ENCODE assay signal across 21 mouse cellular contexts in genomic region chr13:48931232-48931631, GRCm38 (mm10). TPM values are rescaled to one million over a fixed set of nuclear protein-coding genes. Genes with fewer than 3 reads are reported as not detected.
A peak's percentile ranks its signal among the peaks of the same experiment; 100 is the strongest.
DNase-seq lines count a peak whose midpoint lies in the region; ATAC-seq and TF ChIP-seq lines count a peak whose summit lies in the region.
"Had no signal": no experiment of that assay in that cellular context is flagged by ENCODE, and none has a peak within 500 bp of the region (broad histone marks: within the 10 kb centered on the region; RNA-seq: fewer than 3 reads in every experiment).

No protein-coding gene starts in this region.

- in situ Hi-C loops in CH12.LX (cut with MboI; ENCODE audit: low pct_ligation_motif_present, low pct_unique_long_range_greater_than_20kb, low sequenced_read_pairs), result no loop called here

- H3K9me3 ChIP-seq in CH12.LX (replicated peaks; ENCODE audit: low read length), result no peaks in the 10 kb centered on the region
- H3K9me3 ChIP-seq: embryonic facial prominence, embryonic 10.5 days; heart, embryonic 13.5 days had no signal

- ATAC-seq in cerebellum, adult (ENCODE audit: insufficient number of reproducible peaks, low FRiP score, low TSS enrichment), result 0 out of 2 replicates have a peak, but pooled peaks have one; percentile 56
- 0 out of 2 replicates have a peak, but pooled peaks have one; percentile 18 for ATAC-seq in frontal cortex, adult (ENCODE audit: low TSS enrichment)
- ATAC-seq: activated CD4-positive, CD25-positive, alpha-beta regulatory T cell, adult 4 months; CD4-positive, CD25-positive, alpha-beta regulatory T cell, adult 4 months; intestine, embryonic 16.5 days; Patski had no signal

- H3K4me3 ChIP-seq in layer of hippocampus, adult 2 months, result no peak overlapping the region
- H3K4me3 ChIP-seq in CH12.LX (replicated peaks in 1 of 3; ENCODE audit: low read depth in 2 of 3, low read length in 2 of 3, poor library complexity in 1 of 3), result no peak overlapping the region
- H3K4me3 ChIP-seq: embryonic facial prominence, embryonic 10.5 days; heart, embryonic 13.5 days had no signal

- peaks cover 41% of the 10 kb centered on the region for H3K79me2 ChIP-seq in CH12.LX (replicated peaks; ENCODE audit: control insufficient read depth, extremely low read depth, insufficient read depth, poor library complexity, severe bottlenecking)

- TF ChIP-seq RAD21 in CH12.LX (IDR thresholded peaks at IDR 0.05; ENCODE audit: low read depth, low read length), result no peak

- DNase-seq in cerebellum, adult 18-20 months, result no peak
- no peak for DNase-seq in frontal cortex, postnatal 36 days (ENCODE audit: low spot score in 2 of 2)
- peak in 1 of 2 experiments; percentile 46 for DNase-seq in layer of hippocampus, adult 2 months (ENCODE audit: low spot score in 2 of 2)
- DNase-seq in layer of hippocampus, adult 9-10 months (ENCODE audit: low spot score), result no peak
- DNase-seq in CH12.LX (ENCODE audit: extremely low read depth), result no peak
- no peak for DNase-seq in spleen, postnatal 10 days (ENCODE audit: low spot score in 2 of 2)
- DNase-seq: adrenal gland, postnatal 14 days; B cell, adult 2 months; cerebellum, adult 2 months; cerebellum, postnatal 10 days; gastrocnemius, postnatal 14 days; heart, postnatal 36 days had no signal

- TF ChIP-seq EP300 in CH12.LX (IDR thresholded peaks at IDR 0.05; ENCODE audit: low read length), result no peak

- peaks cover 66 to 94% of the 10 kb centered on the region in 2 experiments for H3K36me3 ChIP-seq in CH12.LX (replicated peaks in 1 of 2; ENCODE audit: control insufficient read depth in 1 of 2, insufficient read depth in 1 of 2, low read length in 1 of 2)

- H3K4me1 ChIP-seq in CH12.LX (ENCODE audit: control insufficient read depth in 1 of 2, insufficient read depth in 2 of 2), result peaks cover 21 to 79% of the 10 kb centered on the region in 2 experiments

- no peak overlapping the region for H3K4me2 ChIP-seq in CH12.LX (ENCODE audit: insufficient read depth, low read depth, poor library complexity, severe bottlenecking)
- H3K4me2 ChIP-seq: heart, embryonic 13.5 days; hindbrain, embryonic 14.5 days had no signal

- H3K27me3 ChIP-seq in CH12.LX (replicated peaks), result no peaks in the 10 kb centered on the region
- H3K27me3 ChIP-seq: heart, embryonic 13.5 days; Patski had no signal

- dilution Hi-C loops in CH12.LX (cut with MboI; ENCODE audit: extremely low pct_ligation_motif_present, extremely low pct_unique_long_range_greater_than_20kb, low sequenced_read_pairs), result no loop called here

- H3K27ac ChIP-seq in layer of hippocampus, adult 2 months, result peak overlapping the region; percentile 72; the same call in 1 of the 2 replicates
- H3K27ac ChIP-seq in CH12.LX (ENCODE audit: insufficient read depth, low read depth), result peak overlapping the region; percentile 29
- H3K27ac ChIP-seq: embryonic facial prominence, embryonic 10.5 days; heart, embryonic 13.5 days; hindbrain, embryonic 14.5 days had no signal

- no peak overlapping the region for H3K9ac ChIP-seq in CH12.LX (ENCODE audit: insufficient read depth, low read depth)
- H3K9ac ChIP-seq: heart, embryonic 13.5 days; hindbrain, embryonic 14.5 days had no signal

- no peak for TF ChIP-seq POLR2A in CH12.LX (IDR thresholded peaks at IDR 0.05; ENCODE audit: low read depth, low read length)

- no peak for TF ChIP-seq CTCF in layer of hippocampus, adult 2 months (conservative IDR thresholded peaks at IDR 0.05)
- TF ChIP-seq CTCF in CH12.LX (conservative IDR thresholded peaks at IDR 0.05 in 1 of 2, IDR thresholded peaks at IDR 0.05 in 1 of 2; ENCODE audit: low read depth in 2 of 2, low read length in 2 of 2), result no peak

TF ChIP-seq in CH12.LX, 34 proteins besides CTCF, POLR2A, EP300 and RAD21:
- TF ChIP-seq SIN3A (IDR thresholded peaks at IDR 0.05; ENCODE audit: low read length) (no peak), MEF2A (IDR thresholded peaks at IDR 0.05; ENCODE audit: borderline replicate concordance, low read depth, low read length) (no peak), MAZ (IDR thresholded peaks at IDR 0.05; ENCODE audit: low read depth, low read length) (no peak), CHD2 (IDR thresholded peaks at IDR 0.05; ENCODE audit: low read length) (no peak), ZC3H11A (IDR thresholded peaks at IDR 0.05; ENCODE audit: low read depth, low read length) (no peak), NELFE (IDR thresholded peaks at IDR 0.05; ENCODE audit: low read depth, low read length) (no peak), USF1 (IDR thresholded peaks at IDR 0.05; ENCODE audit: low read depth, low read length) (no peak), HCFC1 (IDR thresholded peaks at IDR 0.05; ENCODE audit: low read depth, low read length) (no peak), RCOR1 (conservative IDR thresholded peaks at IDR 0.05; ENCODE audit: low read depth, low read length) (no peak), CHD1 (IDR thresholded peaks at IDR 0.05; ENCODE audit: low read depth, low read length) (no peak), IRF4 (IDR thresholded peaks at IDR 0.05; ENCODE audit: low read depth, low read length) (no peak), TCF12 (IDR thresholded peaks at IDR 0.05; ENCODE audit: low read depth, low read length) (no peak), BHLHE40 (IDR thresholded peaks at IDR 0.05; ENCODE audit: low read depth, low read length) (no peak), NRF1 (IDR thresholded peaks at IDR 0.05; ENCODE audit: low read depth, low read length) (no peak)

RNA-seq across cellular contexts. Expression of gene Fam120a, which starts 36.6 kb away (rescaled TPM):
- total RNA-seq in layer of hippocampus, adult 2 months (2021), result 100 to 1,000 TPM; 112 to 120 TPM
- total RNA-seq in CH12.LX (2012; rRNA removed) (82.6 and 83.2 TPM in 2 replicates), CH12.LX (2014; rRNA removed) (70.0 and 74.9 TPM in 2 replicates)
- 116 and 122 TPM in 2 replicates for polyA plus RNA-seq in CH12.LX (2012; ENCODE audit: insufficient read length, low read depth)
